9 mouse cellular contexts compared by ENCODE assay signal in genomic region chr2:154551476-154551875, GRCm38 (mm10). TPM values are rescaled to one million over a fixed set of nuclear protein-coding genes. Genes with fewer than 3 reads are reported as not detected.
A peak's percentile ranks its signal among the peaks of the same experiment; 100 is the strongest.
DNase-seq lines count a peak whose midpoint lies in the region; ATAC-seq and TF ChIP-seq lines count a peak whose summit lies in the region.
"Had no signal": no experiment of that assay in that cellular context is flagged by ENCODE, and none has a peak within 500 bp of the region (broad histone marks: within the 10 kb centered on the region; RNA-seq: fewer than 3 reads in every experiment).

Gene Actl10 (plus strand): TSS chr2:154551776.

- H3K9me3 ChIP-seq in heart, postnatal 0 days (replicated peaks; ENCODE audit: control insufficient read depth, low read length), result no peaks in the 10 kb centered on the region
- H3K9me3 ChIP-seq in embryonic facial prominence, embryonic 11.5 days (replicated peaks; ENCODE audit: control insufficient read depth, low read length), result no peaks in the 10 kb centered on the region
- no peaks in the 10 kb centered on the region for H3K9me3 ChIP-seq in hindbrain, embryonic 14.5 days (ENCODE audit: control insufficient read depth, low read length)
- no peaks in the 10 kb centered on the region for H3K9me3 ChIP-seq in midbrain, embryonic 13.5 days

- H3K4me3 ChIP-seq in heart, postnatal 0 days (ENCODE audit: low read depth, low read length), result peak within 1 kb of the TSS; percentile 34
- no peak within 1 kb of the TSS for H3K4me3 ChIP-seq in embryonic facial prominence, embryonic 11.5 days (ENCODE audit: low read depth, low read length)
- no peak within 1 kb of the TSS for H3K4me3 ChIP-seq in hindbrain, embryonic 14.5 days (replicated peaks; ENCODE audit: low read length)
- H3K4me3 ChIP-seq in midbrain, embryonic 13.5 days (replicated peaks), result no peak within 1 kb of the TSS

- intact Hi-C loops in heart, postnatal 25 days (cut with DNase I), result loop anchor here (5.0 kb wide), 2 partner anchors 36 to 61 kb away; partner anchors contain the start of genes 4930519P11Rik and Zfp341

- H3K27me3 ChIP-seq in heart, postnatal 0 days (ENCODE audit: control insufficient read depth, insufficient read depth, low read length), result peaks cover 20% of the 10 kb centered on the region
- H3K27me3 ChIP-seq in embryonic facial prominence, embryonic 11.5 days (ENCODE audit: control insufficient read depth, insufficient read depth, low read length), result peaks cover 3% of the 10 kb centered on the region
- 0 out of 2 replicates have a peak, but pooled peaks cover 9% of the 10 kb centered on the region for H3K27me3 ChIP-seq in hindbrain, embryonic 14.5 days (ENCODE audit: control insufficient read depth, insufficient read depth, low read length)
- H3K27me3 ChIP-seq in midbrain, embryonic 13.5 days, result peaks cover 33% of the 10 kb centered on the region

- H3K36me3 ChIP-seq in heart, postnatal 0 days (replicated peaks; ENCODE audit: control insufficient read depth, insufficient read depth, low read length), result no peaks in the 10 kb centered on the region
- no peaks in the 10 kb centered on the region for H3K36me3 ChIP-seq in embryonic facial prominence, embryonic 11.5 days (replicated peaks; ENCODE audit: control insufficient read depth, insufficient read depth, low read depth, low read length)
- no peaks in the 10 kb centered on the region for H3K36me3 ChIP-seq in hindbrain, embryonic 14.5 days (replicated peaks; ENCODE audit: control insufficient read depth, insufficient read depth)
- no peaks in the 10 kb centered on the region for H3K36me3 ChIP-seq in midbrain, embryonic 13.5 days

- H3K9ac ChIP-seq in heart, postnatal 0 days (replicated peaks; ENCODE audit: low read depth, low read length), result 0 out of 2 replicates have a peak within 1 kb of the TSS, but pooled peaks have one; percentile 27
- H3K9ac ChIP-seq in embryonic facial prominence, embryonic 11.5 days (replicated peaks; ENCODE audit: low read length), result peak within 1 kb of the TSS; percentile 15; the same call in 1 of the 2 replicates
- H3K9ac ChIP-seq in hindbrain, embryonic 14.5 days, result 0 out of 2 replicates have a peak within 1 kb of the TSS, but pooled peaks have one; percentile 10
- no peak within 1 kb of the TSS; the same call in 1 of the 2 replicates for H3K9ac ChIP-seq in midbrain, embryonic 13.5 days (replicated peaks)

- 80% methylated on average over 4 of the region's 4 CpGs for WGBS in heart, postnatal 0 days
- 78% methylated on average over 4 of the region's 4 CpGs for WGBS in embryonic facial prominence, embryonic 11.5 days
- WGBS in hindbrain, embryonic 14.5 days, result 87% methylated on average over 4 of the region's 4 CpGs
- 83% methylated on average over 4 of the region's 4 CpGs for WGBS in midbrain, embryonic 13.5 days

- H3K4me2 ChIP-seq in heart, postnatal 0 days (ENCODE audit: low read depth, low read length), result peak within 1 kb of the TSS; percentile 57
- H3K4me2 ChIP-seq in embryonic facial prominence, embryonic 11.5 days (ENCODE audit: low read depth, low read length), result peak within 1 kb of the TSS; percentile 11; the same call in 1 of the 2 replicates
- peak within 1 kb of the TSS; percentile 27 for H3K4me2 ChIP-seq in hindbrain, embryonic 14.5 days (replicated peaks)
- peak within 1 kb of the TSS; percentile 36 for H3K4me2 ChIP-seq in midbrain, embryonic 13.5 days (replicated peaks)

- no peak for TF ChIP-seq EP300 in heart, postnatal 0 days (IDR thresholded peaks at IDR 0.05; ENCODE audit: low read depth)

- DNase-seq in heart, postnatal 0 days (ENCODE audit: low spot score), result no peak
- no peak for DNase-seq in heart, postnatal 25 days (ENCODE audit: low spot score)
- DNase-seq in embryonic facial prominence, embryonic 11.5 days (ENCODE audit: low spot score), result no peak
- no peak for DNase-seq in hindbrain, embryonic 14.5 days (ENCODE audit: low spot score)
- DNase-seq in adrenal gland, adult (ENCODE audit: inconsistent age in 2 of 2, low spot score in 1 of 2), result no peak
- no peak for DNase-seq in B cell, adult 2 months
- DNase-seq in kidney, postnatal 10 days, result no peak

- H3K27ac ChIP-seq in heart, postnatal 0 days (ENCODE audit: low read depth), result no peak within 1 kb of the TSS
- H3K27ac ChIP-seq in embryonic facial prominence, embryonic 11.5 days (replicated peaks; ENCODE audit: low read depth, low read length), result no peak within 1 kb of the TSS
- no peak within 1 kb of the TSS for H3K27ac ChIP-seq in hindbrain, embryonic 14.5 days
- H3K27ac ChIP-seq in midbrain, embryonic 13.5 days, result no peak within 1 kb of the TSS

- ATAC-seq in heart, postnatal 0 days (ENCODE audit: insufficient read depth, low read depth), result no peak
- no peak for ATAC-seq in embryonic facial prominence, embryonic 11.5 days (replicated peaks; ENCODE audit: insufficient number of reproducible peaks, low FRiP score, low TSS enrichment, low read depth)
- ATAC-seq in hindbrain, embryonic 14.5 days (ENCODE audit: low FRiP score), result no peak
- no peak for ATAC-seq in midbrain, embryonic 13.5 days

- no peak for TF ChIP-seq CTCF in heart, postnatal 0 days (IDR thresholded peaks at IDR 0.05; ENCODE audit: low read depth)

- H3K4me1 ChIP-seq in heart, postnatal 0 days (ENCODE audit: control insufficient read depth, insufficient read depth), result peaks cover 20% of the 10 kb centered on the region
- peaks cover 4% of the 10 kb centered on the region; the same call in 1 of the 2 replicates for H3K4me1 ChIP-seq in embryonic facial prominence, embryonic 11.5 days (ENCODE audit: control insufficient read depth, insufficient read depth, low read length)
- peaks cover 22% of the 10 kb centered on the region for H3K4me1 ChIP-seq in hindbrain, embryonic 14.5 days (replicated peaks; ENCODE audit: control insufficient read depth, insufficient read depth, low read length)
- peaks cover 27% of the 10 kb centered on the region for H3K4me1 ChIP-seq in midbrain, embryonic 13.5 days (replicated peaks)

RNA-seq across cellular contexts. Expression of gene Actl10, which starts in this region (rescaled TPM):
- total RNA-seq in heart, postnatal 0 days (2014; rRNA removed; ENCODE audit: low replicate concordance), result 0.23 TPM in 1 of 2 replicates, not detected in the other
- not detected in 2 replicates for polyA plus RNA-seq in heart, postnatal 0 days (2015; fragmentation: Nextera tagmentation; extraction: Ambion mirVana)
- total RNA-seq in heart, postnatal 25 days (2021), result not detected
- polyA plus RNA-seq in embryonic facial prominence, embryonic 11.5 days (2014; fragmentation: Nextera tagmentation; extraction: Ambion mirVana), result not detected in 2 replicates
- polyA plus RNA-seq in hindbrain, embryonic 14.5 days (2014; fragmentation: Nextera tagmentation; extraction: Ambion mirVana), result 0.12 and 0.22 TPM in 2 replicates
- polyA plus RNA-seq in midbrain, embryonic 13.5 days (2015; fragmentation: Nextera tagmentation; extraction: Ambion mirVana), result 0.26 and 0.55 TPM in 2 replicates
- polyA plus RNA-seq: cortical plate, adult 2 months had no signal
